Mouse (Mus musculus) frontal cortex, postnatal 36 days (tissue): ENCODE measurements around the gene Gm6803.
"Not testable (repeated sequence)": the region's sequence is repeated elsewhere in the genome, so short reads cannot be mapped to it uniquely, and the experiment has no call there.

Experiments used
- DNase-seq, 2 experiments: peaks; one replicate each; pipeline ENCODE4 v3.0.0; 2022; ENCODE audit warnings: low spot score in 2 of 2

The Gm6803 gene

DNA sequence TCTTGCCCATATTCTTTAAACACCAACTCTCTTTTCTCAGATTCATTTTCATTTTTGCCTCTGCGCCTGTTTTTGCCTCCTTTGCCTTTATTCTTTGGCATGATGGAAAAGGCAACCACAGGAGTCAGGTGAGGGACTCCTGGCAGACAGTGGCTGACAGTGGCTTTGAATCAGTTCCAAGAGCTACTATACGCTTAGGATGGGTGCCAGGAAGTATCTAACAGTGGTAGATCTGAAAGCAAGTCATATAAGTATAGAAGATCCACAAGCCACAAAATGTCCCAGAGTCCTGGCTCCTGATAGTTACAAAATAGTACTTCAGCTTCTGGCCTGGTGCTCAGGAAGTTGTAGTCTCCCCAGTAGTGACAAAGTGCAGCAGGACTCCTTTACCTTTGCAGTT is at the start of gene Gm6803:
Gene Gm6803, minus strand, starts transcription at position 101 of the 400 bp plus-strand sequence.
- not testable (repeated sequence) for DNase-seq

GRCm38 (mm10) chr12:88045226-88045625 is 26.7 kb upstream of the Gm6803 start:
- DNase-seq: not testable (repeated sequence)

- not testable (repeated sequence) for DNase-seq
Measured at GRCm38 (mm10) chr12:88039703-88040102, 21.1 kb upstream of the Gm6803 start.

DNA sequence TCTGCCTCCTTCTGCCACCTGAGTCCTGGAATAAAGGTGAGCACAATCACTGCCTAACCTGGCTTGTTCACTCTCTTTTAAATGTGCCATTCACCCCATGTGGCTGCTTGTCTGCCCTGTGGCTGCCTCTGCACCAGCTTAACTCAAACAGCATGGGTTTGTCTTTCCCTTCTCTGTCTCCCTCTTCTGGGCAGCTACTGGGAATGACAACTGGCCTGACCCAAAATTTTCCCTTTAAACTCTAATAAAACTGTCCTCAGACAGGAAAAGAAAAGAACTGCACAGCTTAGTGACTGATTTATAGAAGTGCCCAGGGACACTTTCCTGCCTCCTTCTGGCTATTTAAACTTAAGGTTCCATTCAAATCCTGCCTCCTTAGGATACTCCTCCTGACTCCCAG is 20.5 kb upstream of the Gm6803 start:
- DNase-seq: not testable (repeated sequence)

DNA sequence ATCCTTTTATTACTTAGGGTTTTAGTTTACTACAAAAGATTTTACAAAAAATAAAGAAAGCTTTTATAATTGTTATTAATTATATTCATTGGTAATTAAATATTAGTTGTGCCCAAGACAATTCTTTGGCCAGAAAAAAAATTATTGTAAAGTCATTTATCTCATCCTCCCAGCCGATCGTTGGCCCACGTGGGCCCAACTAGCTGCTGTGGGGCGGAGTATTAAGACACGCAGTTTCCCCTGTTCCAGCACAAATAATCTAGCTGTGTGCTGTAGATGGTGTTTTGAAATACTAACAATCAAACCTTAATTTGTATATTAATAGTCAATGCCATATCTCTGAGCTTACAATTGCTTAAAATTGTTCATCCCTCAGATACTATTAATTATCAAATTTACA is 13.7 kb upstream of the Gm6803 start:
- DNase-seq: not testable (repeated sequence)

- not testable (repeated sequence) for DNase-seq
Measured at GRCm38 (mm10) chr12:88026704-88027103, 8.1 kb upstream of the Gm6803 start, which contains the start of gene Gm2056. Gm2056 (plus strand) TSS chr12:88027004.

- DNase-seq: not testable (repeated sequence)
Measured at GRCm38 (mm10) chr12:88011548-88011947, 7.0 kb downstream of the Gm6803 start, which contains the start of gene Gm2075. Gm2075 (plus strand) TSS chr12:88011848.

DNA sequence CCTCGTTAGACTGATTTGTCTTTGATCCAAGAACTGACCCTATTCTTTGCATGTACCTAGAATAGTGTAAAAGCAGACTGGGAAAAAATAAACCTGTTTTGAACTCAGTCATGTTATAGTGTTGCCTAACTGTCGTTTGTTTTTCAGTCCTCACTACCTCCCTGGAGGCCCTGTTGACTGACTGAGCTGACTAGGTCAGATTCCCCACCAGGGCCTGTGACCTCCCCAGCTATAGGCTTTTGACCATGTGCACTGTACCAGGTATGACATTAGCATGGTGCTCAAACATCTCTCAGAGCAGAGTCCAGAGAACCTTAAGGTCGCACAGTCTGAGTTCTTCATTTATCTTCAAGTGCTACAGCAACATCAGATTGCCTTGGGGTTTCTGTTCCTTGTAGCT is 14.5 kb downstream of the Gm6803 start:
- DNase-seq: not testable (repeated sequence)

- DNase-seq: peak in 1 of 2 experiments; percentile 1
Measured at GRCm38 (mm10) chr12:87984000-87984399, 34.6 kb downstream of the Gm6803 start.
